Mouse (Mus musculus): ENCODE data around the gene Pmfbp1. TPM values are rescaled to one million over a fixed set of nuclear protein-coding genes. Genes with fewer than 3 reads are reported as not detected.

The Pmfbp1 gene
- polyA plus RNA-seq, 1 experiment from 2014 or later: not detected

- 58% methylated on average over 1 of the region's 1 CpGs for WGBS (ENCODE audit: insufficient replicate concordance)
- no peak overlapping the region for H3K27ac ChIP-seq
- no peaks in the 10 kb centered on the region for H3K36me3 ChIP-seq
- no peak overlapping the region for H3K4me2 ChIP-seq
- no peak overlapping the region for H3K4me3 ChIP-seq (replicated peaks)
- H3K9me3 ChIP-seq (replicated peaks): no peaks in the 10 kb centered on the region
- ATAC-seq (ENCODE audit: low read depth): no peak
- H3K9ac ChIP-seq: no peak overlapping the region
- no peaks in the 10 kb centered on the region for H3K4me1 ChIP-seq (replicated peaks)
- DNase-seq: no peak
- no peaks in the 10 kb centered on the region for H3K27me3 ChIP-seq
These were observed 9.7 kb downstream of the Pmfbp1 start for GRCm38 (mm10) chr8:109503566-109503965.

DNA sequence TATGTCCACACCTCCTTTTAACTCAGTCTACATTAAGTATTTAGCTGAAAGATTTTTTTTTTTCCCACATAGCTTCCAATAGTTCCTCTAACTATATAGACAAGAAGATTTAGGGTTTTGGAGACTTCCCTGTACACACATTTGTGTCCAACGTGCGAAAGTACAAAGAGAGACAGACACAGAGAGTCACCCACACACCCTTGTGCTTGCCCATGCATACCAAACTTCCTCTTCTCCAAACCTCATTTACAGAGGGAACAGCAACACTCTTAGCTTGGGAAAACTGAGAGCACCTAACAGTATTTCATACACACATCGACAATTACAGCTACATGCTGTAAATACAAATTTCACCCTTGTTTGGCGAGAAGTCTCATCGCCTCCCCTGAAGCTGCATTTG is 11.7 kb downstream of the Pmfbp1 start:
- no peaks in the 10 kb centered on the region for H3K9me3 ChIP-seq (replicated peaks)
- no peak overlapping the region for H3K9ac ChIP-seq
- DNase-seq: no peak
- H3K4me2 ChIP-seq: no peak overlapping the region
- no peaks in the 10 kb centered on the region for H3K27me3 ChIP-seq
- no peak overlapping the region for H3K27ac ChIP-seq
- no peak overlapping the region for H3K4me3 ChIP-seq (replicated peaks)
- no peaks in the 10 kb centered on the region for H3K4me1 ChIP-seq (replicated peaks)
- WGBS (ENCODE audit: insufficient replicate concordance): 69% methylated on average over 5 of the region's 5 CpGs
- ATAC-seq (ENCODE audit: low read depth): no peak
- no peaks in the 10 kb centered on the region for H3K36me3 ChIP-seq

DNA sequence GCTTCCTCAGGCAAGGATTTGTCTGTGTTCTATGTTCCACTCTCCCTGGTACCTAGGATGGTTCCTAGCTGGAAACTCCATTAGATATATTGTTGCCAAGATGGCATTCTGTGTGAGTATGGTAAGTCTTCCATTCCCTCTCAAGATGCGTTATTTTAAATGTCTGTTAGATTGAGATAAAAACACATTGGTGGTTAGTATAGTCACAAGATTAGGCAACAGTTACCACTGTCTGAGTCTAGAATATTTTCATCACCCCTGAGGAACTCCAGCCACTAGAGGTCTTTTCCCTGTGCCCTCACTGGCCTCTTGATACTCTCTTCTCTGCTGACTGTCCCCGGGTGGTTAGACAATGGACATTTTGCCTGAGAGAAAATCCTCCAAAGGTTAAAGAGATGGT is 30.2 kb downstream of the Pmfbp1 start:
- Histone ChIP-seq H3K4me2 (no peak overlapping the region), H3K36me3 (no peaks in the 10 kb centered on the region), H3K27me3 (no peaks in the 10 kb centered on the region), H3K9ac (no peak overlapping the region), H3K27ac (no peak overlapping the region), H3K4me1 (replicated peaks) (no peaks in the 10 kb centered on the region), H3K9me3 (replicated peaks) (no peaks in the 10 kb centered on the region), H3K4me3 (replicated peaks) (no peak overlapping the region)
- ATAC-seq (ENCODE audit: low read depth) (no peak), DNase-seq (no peak)
- WGBS (ENCODE audit: insufficient replicate concordance): 54% methylated on average over 2 of the region's 2 CpGs

DNA sequence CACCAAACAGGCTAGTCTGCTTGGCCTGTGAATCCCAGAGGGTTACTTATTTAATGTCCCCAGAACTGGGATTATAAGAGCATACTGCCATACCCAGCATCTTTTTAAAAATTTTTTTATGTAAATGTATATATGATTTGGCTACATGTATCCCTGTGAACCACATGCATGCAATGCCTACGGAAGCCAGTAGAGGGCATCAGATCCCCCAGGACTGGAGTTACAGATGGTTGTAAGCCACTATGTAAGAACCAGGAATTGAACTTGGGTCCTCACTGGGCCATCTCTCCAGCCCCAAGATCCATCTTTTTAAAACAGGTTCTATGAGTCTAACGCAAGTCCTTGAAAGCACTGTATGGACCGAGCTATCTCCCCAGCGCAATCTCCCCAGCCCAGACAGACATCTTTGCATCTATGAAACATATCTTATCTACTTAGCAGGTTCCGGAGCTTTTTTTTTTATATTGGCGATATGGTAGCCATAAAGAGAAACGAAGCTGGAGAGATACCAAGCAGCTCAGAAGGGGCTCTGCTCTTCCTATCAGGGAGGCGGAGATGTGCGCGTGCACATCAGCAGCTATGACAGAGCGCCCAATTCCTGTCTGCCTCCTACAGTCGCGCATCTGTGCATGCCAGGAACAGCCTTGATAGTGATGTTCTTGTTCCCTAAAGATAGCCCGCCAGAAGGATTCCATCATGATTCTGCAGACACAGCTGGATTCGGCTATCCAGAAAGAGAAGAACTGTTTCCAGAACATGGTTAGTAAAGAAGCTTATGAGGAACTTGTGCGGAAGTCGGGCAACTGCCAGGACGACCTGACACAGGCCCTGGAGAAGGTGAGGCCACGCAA is 41.5 kb downstream of the Pmfbp1 start:
- H3K36me3 ChIP-seq: no peaks in the 10 kb centered on the region
- no peak overlapping the region for H3K9ac ChIP-seq
- H3K4me2 ChIP-seq: no peak overlapping the region
- no peaks in the 10 kb centered on the region for H3K9me3 ChIP-seq (replicated peaks)
- 68% methylated on average over 19 of the region's 19 CpGs for WGBS (ENCODE audit: insufficient replicate concordance)
- no peak overlapping the region for H3K4me3 ChIP-seq (replicated peaks)
- no peaks in the 10 kb centered on the region for H3K27me3 ChIP-seq
- H3K27ac ChIP-seq: no peak overlapping the region
- no peaks in the 10 kb centered on the region for H3K4me1 ChIP-seq (replicated peaks)
- DNase-seq (peak; percentile 24), ATAC-seq (ENCODE audit: low read depth) (no peak)

- no peak overlapping the region for H3K4me3 ChIP-seq (replicated peaks)
These were observed 42.9 kb downstream of the Pmfbp1 start for GRCm38 (mm10) chr8:109536703-109537102.

DNA sequence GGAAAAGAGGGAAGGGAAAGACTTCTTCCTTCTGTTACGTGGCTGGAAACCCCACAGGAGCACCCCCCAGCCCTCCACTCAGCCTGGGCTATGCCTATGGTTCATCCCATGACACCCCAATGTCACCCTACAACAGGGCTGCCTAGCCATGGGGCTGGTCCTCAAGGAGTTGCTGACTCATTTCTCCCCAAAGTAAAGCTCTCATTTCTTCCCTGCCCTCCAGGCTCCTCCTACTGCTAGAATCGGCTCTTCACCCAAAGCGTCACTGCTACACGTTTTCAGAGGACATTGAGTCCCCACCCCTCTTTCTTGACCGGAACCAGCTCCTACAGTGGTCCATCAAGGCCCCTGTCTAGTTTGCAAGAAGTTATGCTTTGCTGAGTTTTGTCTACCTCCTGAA is 48.3 kb downstream of the Pmfbp1 start:
- H3K27ac ChIP-seq: no peak overlapping the region
- peaks cover 8% of the 10 kb centered on the region for H3K36me3 ChIP-seq
- H3K9ac ChIP-seq: no peak overlapping the region
- no peak overlapping the region for H3K4me2 ChIP-seq
- no peaks in the 10 kb centered on the region for H3K27me3 ChIP-seq
- 60% methylated on average over 5 of the region's 5 CpGs for WGBS (ENCODE audit: insufficient replicate concordance)
- no peaks in the 10 kb centered on the region for H3K4me1 ChIP-seq (replicated peaks)
- no peak overlapping the region for H3K4me3 ChIP-seq (replicated peaks)
- no peak for DNase-seq
- no peak for ATAC-seq (ENCODE audit: low read depth)
- H3K9me3 ChIP-seq (replicated peaks): no peaks in the 10 kb centered on the region

More at GRCm38 (mm10) chr8:109536703-109537102, 42.9 kb downstream of the Pmfbp1 start:
- no peak overlapping the region for H3K4me2 ChIP-seq
- ATAC-seq (ENCODE audit: low read depth): peak; percentile 58; the same call in 1 of the 2 replicates
- H3K4me1 ChIP-seq (replicated peaks): no peaks in the 10 kb centered on the region
- H3K9ac ChIP-seq: no peak overlapping the region
- H3K9me3 ChIP-seq (replicated peaks): no peaks in the 10 kb centered on the region
- WGBS (ENCODE audit: insufficient replicate concordance): 13% methylated on average over 5 of the region's 5 CpGs
- DNase-seq: peak; percentile 31
- no peaks in the 10 kb centered on the region for H3K27me3 ChIP-seq
- H3K27ac ChIP-seq: no peak overlapping the region
- H3K36me3 ChIP-seq: no peaks in the 10 kb centered on the region

- no peak overlapping the region for H3K9ac ChIP-seq
- H3K27ac ChIP-seq: no peak overlapping the region
- H3K4me1 ChIP-seq (replicated peaks): no peaks in the 10 kb centered on the region
- DNase-seq (no peak), ATAC-seq (ENCODE audit: low read depth) (no peak)
- H3K36me3 ChIP-seq: peaks cover 16% of the 10 kb centered on the region
- 61% methylated on average over 8 of the region's 8 CpGs for WGBS (ENCODE audit: insufficient replicate concordance)
- H3K9me3 ChIP-seq (replicated peaks): no peaks in the 10 kb centered on the region
- no peak overlapping the region for H3K4me2 ChIP-seq
- no peak overlapping the region for H3K4me3 ChIP-seq (replicated peaks)
- no peaks in the 10 kb centered on the region for H3K27me3 ChIP-seq
These were observed 49.1 kb downstream of the Pmfbp1 start for GRCm38 (mm10) chr8:109542748-109543519.

DNA sequence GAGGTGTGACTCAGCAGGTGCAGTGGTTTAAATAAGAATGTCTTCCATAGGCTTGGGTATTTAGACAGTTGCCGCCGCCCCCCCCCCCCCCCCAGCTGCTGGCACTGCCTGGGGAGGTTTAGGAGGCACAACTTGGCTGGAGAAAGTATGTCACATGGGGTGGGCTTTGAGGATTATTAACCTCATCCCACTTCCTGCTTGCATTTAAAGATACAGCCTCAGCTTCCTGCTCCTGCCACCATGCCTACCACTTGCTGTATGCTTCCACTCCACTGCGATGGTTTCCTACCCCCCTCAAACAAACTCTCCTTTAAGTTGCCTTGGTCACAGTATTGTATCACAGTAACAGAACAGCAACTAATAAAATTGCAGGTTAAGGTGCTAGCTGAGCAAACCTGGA is 50.2 kb downstream of the Pmfbp1 start:
- H3K4me2 ChIP-seq: no peak overlapping the region
- peaks cover 27% of the 10 kb centered on the region for H3K36me3 ChIP-seq
- DNase-seq: no peak
- no peak overlapping the region for H3K4me3 ChIP-seq (replicated peaks)
- H3K9ac ChIP-seq: no peak overlapping the region
- H3K4me1 ChIP-seq (replicated peaks): no peaks in the 10 kb centered on the region
- H3K27me3 ChIP-seq: no peaks in the 10 kb centered on the region
- H3K9me3 ChIP-seq (replicated peaks): no peaks in the 10 kb centered on the region
- H3K27ac ChIP-seq: no peak overlapping the region
- WGBS (ENCODE audit: insufficient replicate concordance): 15% methylated on average over 3 of the region's 3 CpGs
- ATAC-seq (ENCODE audit: low read depth): no peak

DNA sequence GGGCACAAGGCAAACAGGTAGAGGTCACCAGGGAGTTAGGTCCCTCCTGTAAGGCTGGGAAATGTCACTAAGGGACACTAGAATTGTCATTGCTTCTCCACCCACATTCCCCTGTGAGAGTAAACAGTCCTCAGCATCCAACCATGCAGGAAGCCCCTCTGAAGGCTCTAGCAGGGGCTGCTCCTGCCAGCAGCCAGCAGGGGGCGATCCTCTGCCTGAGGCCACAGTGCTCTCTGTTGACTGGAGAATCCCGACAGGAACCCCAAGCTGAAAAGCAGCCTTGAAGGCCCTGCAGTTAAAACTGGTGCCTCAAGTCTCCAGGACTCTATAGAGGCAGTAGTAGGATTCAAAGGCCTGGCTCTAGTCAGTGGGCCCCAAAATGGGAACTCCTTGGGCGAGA is 57.8 kb downstream of the Pmfbp1 start:
- Histone ChIP-seq H3K4me1 (replicated peaks) (no peaks in the 10 kb centered on the region), H3K27me3 (no peaks in the 10 kb centered on the region), H3K36me3 (peaks cover 100% of the 10 kb centered on the region), H3K4me3 (replicated peaks) (no peak overlapping the region), H3K27ac (no peak overlapping the region), H3K9me3 (replicated peaks) (no peaks in the 10 kb centered on the region), H3K4me2 (no peak overlapping the region), H3K9ac (no peak overlapping the region)
- DNase-seq (no peak), ATAC-seq (ENCODE audit: low read depth) (no peak)
- 38% methylated on average over 3 of the region's 3 CpGs for whole genome bisulfite sequencing (ENCODE audit: insufficient replicate concordance)

GRCm38 (mm10) chr8:109563881-109564280 is 70.1 kb downstream of the Pmfbp1 start:
- no peak overlapping the region for H3K27ac ChIP-seq
- ATAC-seq (ENCODE audit: low read depth) (no peak), DNase-seq (no peak)
- no peak overlapping the region for H3K9ac ChIP-seq
- peaks cover 24% of the 10 kb centered on the region for H3K4me1 ChIP-seq (replicated peaks)
- peaks cover 39% of the 10 kb centered on the region for H3K36me3 ChIP-seq
- H3K4me2 ChIP-seq: peak overlapping the region; percentile 90
- WGBS (ENCODE audit: insufficient replicate concordance): 33% methylated on average over 2 of the region's 2 CpGs
- no peaks in the 10 kb centered on the region for H3K27me3 ChIP-seq
- no peaks in the 10 kb centered on the region for H3K9me3 ChIP-seq (replicated peaks)
- peak overlapping the region; percentile 97; the same call in 1 of the 2 replicates for H3K4me3 ChIP-seq (replicated peaks)

DNA sequence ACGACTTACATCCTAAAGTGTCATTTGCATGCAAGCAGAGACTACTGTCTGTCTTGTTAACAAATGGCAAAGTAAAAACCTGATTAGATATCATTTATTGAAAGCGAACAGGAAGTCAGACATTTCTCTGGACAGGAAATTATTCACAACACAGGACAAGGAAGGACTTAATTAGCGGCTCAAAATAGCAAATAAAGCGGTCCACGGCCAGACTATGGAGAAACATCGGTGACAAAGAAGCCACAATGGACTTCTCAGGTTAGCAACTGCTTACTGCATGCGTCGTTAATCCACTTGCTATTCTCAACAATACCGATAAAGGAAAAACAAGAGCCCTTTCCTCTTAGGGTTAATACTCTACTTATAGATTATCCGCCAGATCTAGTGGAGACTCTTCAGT is 70.9 kb downstream of the Pmfbp1 start:
- no peaks in the 10 kb centered on the region for H3K9me3 ChIP-seq (replicated peaks)
- ATAC-seq (ENCODE audit: low read depth): no peak
- H3K36me3 ChIP-seq: peaks cover 33% of the 10 kb centered on the region
- H3K27ac ChIP-seq: peak overlapping the region; percentile 94
- H3K9ac ChIP-seq: peak overlapping the region; percentile 94
- H3K27me3 ChIP-seq: no peaks in the 10 kb centered on the region
- H3K4me1 ChIP-seq (replicated peaks): peaks cover 24% of the 10 kb centered on the region
- DNase-seq: no peak
- WGBS (ENCODE audit: insufficient replicate concordance): 3% methylated on average over 10 of the region's 10 CpGs
- peak overlapping the region; percentile 97 for H3K4me3 ChIP-seq (replicated peaks)
- H3K4me2 ChIP-seq: peak overlapping the region; percentile 90
